Mouse (Mus musculus) mesoderm, embryonic 11.5 days (tissue): ENCODE results near the gene Gm20696.

Experiments
- DNase-seq: peaks from one replicate; pipeline ENCODE4 v3.0.0-alpha.2; 2012; ENCODE audit warnings: low read depth, low spot score

Gene Gm20696

GRCm38 (mm10) chr6:99485217-99485883 is 181.2 kb downstream of the Gm20696 start:
- peak; percentile 79 for DNase-seq

GRCm38 (mm10) chr6:99484884-99485216 is 181.7 kb downstream of the Gm20696 start:
- DNase-seq: no peak

DNA sequence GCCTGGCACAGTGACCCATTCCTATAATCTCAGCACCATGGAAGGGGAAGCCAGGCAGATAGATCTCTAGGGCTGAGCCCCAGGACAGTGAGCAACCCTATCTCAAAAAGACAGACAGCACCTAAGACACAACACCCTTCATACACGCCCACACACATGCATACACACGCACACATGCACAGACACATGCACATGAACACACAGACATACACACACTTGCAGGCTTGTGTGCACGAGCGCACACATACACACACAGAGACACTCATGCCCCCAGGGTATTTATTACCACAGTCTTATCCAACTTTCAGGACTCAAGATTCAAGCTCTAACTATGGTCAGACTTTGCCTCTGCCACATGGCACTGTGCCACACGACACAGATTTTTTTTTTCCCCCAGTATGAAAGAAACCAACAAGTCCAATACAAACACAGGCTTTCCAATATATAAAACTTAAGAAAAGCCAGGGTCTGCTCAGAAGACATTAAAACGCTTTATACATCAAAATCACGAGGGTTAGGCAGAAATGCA is 182.3 kb downstream of the Gm20696 start:
- DNase-seq: no peak

DNA sequence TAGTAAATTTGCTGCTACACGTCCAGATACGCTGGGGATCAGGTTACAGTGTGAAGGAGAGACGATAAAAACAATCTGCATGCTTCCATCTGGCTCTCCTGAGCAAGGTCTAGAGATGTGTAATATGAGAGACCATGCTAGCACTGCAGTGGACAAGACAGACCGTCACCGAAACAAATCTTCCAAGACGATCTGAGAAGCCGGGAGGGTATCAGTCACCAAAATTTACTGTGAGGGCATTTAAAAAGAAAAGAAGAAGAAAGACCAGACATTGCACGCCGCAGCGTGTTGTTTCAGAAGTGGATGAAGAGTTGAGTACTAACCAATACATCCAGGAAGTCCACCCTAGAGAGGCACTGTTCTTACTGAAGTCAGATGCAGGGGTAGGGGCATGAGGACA is 183.0 kb downstream of the Gm20696 start:
- peak; percentile 51 for DNase-seq

GRCm38 (mm10) chr6:99481568-99481967 is 185.0 kb downstream of the Gm20696 start:
- DNase-seq: peak; percentile 52

- DNase-seq: no peak
These were observed 187.5 kb downstream of the Gm20696 start for GRCm38 (mm10) chr6:99478873-99479650.

- no peak for DNase-seq
These were observed 191.6 kb downstream of the Gm20696 start for GRCm38 (mm10) chr6:99475040-99475439.

DNA sequence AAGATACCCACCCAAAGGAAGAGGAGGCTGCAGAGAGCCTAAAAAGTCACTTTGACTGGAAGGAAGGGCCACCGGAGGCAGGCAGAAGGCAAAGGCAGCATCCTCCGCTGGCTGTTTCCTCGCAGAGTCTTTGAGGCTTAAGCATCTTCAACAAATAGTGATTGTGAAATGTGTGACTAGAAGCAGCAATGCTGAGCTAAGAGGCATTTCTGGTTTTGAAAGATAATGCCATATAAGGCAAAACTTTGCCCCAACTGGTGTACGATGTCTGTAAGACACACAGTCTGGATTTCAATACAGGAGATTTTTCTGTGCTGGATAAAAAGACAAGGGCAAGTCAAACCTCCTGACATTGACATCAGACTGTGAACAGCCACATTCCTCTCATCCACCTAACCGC is 195.7 kb downstream of the Gm20696 start:
- DNase-seq: no peak

- DNase-seq: peak; percentile 53
These were observed 197.3 kb downstream of the Gm20696 start for GRCm38 (mm10) chr6:99469134-99469834.

GRCm38 (mm10) chr6:99467831-99468230 is 198.8 kb downstream of the Gm20696 start:
- DNase-seq: no peak

GRCm38 (mm10) chr6:99467109-99467508 is 199.5 kb downstream of the Gm20696 start:
- peak; percentile 81 for DNase-seq

GRCm38 (mm10) chr6:99466354-99466753 is 200.2 kb downstream of the Gm20696 start:
- DNase-seq: no peak

GRCm38 (mm10) chr6:99464449-99464848 is 202.1 kb downstream of the Gm20696 start:
- DNase-seq: no peak

DNA sequence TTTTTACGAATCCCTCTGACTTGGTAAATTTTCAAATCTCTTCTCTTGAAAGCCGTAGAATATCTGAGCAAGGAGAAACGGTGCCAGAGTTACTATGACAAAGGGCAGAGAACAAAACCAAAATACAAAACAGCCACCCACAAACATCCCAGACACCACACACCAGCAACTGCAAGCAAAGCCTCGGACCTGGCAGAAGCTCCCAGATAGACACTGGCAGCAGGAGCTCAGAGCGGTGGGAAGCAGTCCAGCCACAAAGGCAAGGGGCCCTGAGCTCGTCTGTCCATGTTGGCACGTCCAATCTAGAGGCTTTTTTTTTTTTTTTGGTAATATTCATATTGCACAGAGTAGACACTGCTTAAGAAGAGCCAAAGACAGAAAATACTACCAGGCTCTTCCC is 202.7 kb downstream of the Gm20696 start:
- DNase-seq: no peak

- no peak for DNase-seq
These were observed 207.8 kb downstream of the Gm20696 start for GRCm38 (mm10) chr6:99458775-99459174.

- no peak for DNase-seq
These were observed 212.7 kb downstream of the Gm20696 start for GRCm38 (mm10) chr6:99453763-99454520.

- no peak for DNase-seq
These were observed 213.9 kb downstream of the Gm20696 start for GRCm38 (mm10) chr6:99452638-99453185.

DNA sequence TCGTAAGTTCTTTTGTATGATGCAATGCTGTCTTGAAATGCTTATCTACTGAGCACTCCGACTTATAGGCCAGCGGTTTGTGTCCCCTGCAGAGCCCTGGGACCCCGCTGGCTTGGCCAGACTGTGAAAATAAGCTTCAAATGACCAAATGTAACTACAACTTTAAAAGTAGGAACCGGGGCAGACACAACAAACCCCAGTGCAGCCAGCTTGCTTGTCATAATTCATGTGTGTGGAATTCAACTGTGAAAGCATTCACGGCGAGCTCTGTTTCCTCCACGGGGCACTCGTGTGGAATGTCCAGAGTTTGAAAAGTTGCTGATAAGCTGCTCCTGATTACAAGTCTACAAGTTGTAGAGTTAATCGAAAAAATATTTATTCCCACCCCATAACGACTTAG is 215.1 kb downstream of the Gm20696 start:
- peak; percentile 63 for DNase-seq

DNA sequence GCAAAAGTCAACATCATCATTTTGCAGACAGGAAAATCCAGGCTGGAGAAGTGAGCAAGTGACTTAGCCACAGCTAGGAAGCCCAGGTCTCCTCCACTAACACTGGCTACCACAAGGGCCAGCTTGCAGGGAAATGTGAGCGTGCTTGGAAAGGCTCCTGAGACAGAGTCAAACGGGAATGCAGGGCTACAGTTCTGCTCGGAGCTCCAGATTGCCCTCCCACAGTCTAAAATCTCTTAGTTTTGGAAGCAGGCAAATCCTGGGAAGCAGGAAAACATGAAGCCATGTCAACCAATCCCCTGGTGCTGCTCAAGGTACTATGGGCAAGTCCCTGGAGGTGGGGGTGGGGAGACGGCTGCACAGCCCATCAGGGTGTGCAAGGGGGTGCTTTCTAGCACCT is 219.2 kb downstream of the Gm20696 start:
- DNase-seq: no peak

GRCm38 (mm10) chr6:99446801-99447415 is 219.7 kb downstream of the Gm20696 start:
- DNase-seq: no peak

DNA sequence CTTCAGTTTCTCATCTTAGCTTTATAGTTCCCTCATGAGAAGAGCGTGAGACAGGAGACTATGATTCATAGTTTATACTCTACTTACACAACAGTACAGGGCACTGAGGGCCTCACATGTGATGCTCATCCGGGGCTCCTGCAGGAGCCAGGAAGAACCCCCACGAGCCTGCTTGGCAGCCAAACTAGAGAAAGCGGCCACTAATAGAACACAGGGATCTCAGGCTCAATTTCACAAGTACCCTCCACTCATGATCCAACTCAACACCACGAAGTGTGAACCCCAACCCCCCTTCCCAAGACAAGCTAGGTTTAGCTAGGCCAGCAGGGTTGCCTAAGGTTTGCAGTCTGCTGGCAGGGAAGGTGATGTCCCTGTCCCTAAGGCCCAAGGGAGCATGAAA is 223.1 kb downstream of the Gm20696 start:
- no peak for DNase-seq
